25 mouse cellular contexts compared by ENCODE assay signal in the genomic region with DNA sequence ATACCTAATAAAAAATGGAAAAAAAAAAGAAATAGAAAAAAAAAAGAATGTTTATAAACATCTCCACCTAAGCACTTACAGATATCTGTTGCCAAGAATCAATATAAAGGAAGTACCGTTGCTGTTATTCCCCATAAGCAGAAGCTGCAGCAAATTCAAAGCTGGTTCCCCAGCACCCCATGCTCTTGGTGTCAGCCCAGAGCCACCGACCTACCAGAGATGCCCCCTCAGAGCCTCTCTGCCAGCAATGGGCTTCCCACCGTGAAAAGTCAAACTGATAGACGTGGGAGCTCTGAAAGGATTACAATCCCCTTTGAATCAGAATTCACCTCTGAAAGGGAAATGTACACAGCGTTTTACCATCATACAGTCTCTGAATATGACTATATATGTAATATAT.
"Had no signal": no experiment of that assay in that cellular context is flagged by ENCODE, and none has a peak within 500 bp of the region (broad histone marks: within the 10 kb centered on the region; RNA-seq: fewer than 3 reads in every experiment).

No protein-coding gene starts in this region.

- H3K9me3 ChIP-seq: heart, embryonic 10.5 days; heart, embryonic 13.5 days; heart, embryonic 15.5 days; hindbrain, embryonic 13.5 days; hindbrain, embryonic 15.5 days; kidney, embryonic 15.5 days; limb, embryonic 15.5 days; liver, embryonic 12.5 days had no signal

- H3K27me3 ChIP-seq: heart, embryonic 13.5 days; heart, embryonic 15.5 days; hindbrain, embryonic 13.5 days; hindbrain, embryonic 15.5 days; kidney, embryonic 15.5 days; limb, embryonic 15.5 days; liver, embryonic 12.5 days had no signal

- H3K27ac ChIP-seq: heart, embryonic 13.5 days; heart, embryonic 15.5 days; hindbrain, embryonic 15.5 days; hindbrain, postnatal 0 days; kidney, embryonic 15.5 days; kidney, postnatal 0 days; liver, embryonic 12.5 days; liver, embryonic 14.5 days had no signal

- H3K36me3 ChIP-seq: heart, embryonic 10.5 days; heart, embryonic 13.5 days; heart, embryonic 15.5 days; hindbrain, embryonic 13.5 days; hindbrain, embryonic 15.5 days; kidney, embryonic 15.5 days; limb, embryonic 15.5 days; liver, embryonic 12.5 days had no signal

- DNase-seq: gastrocnemius, postnatal 14 days; gastrocnemius, postnatal 36 days; heart, adult 18-20 months; heart, postnatal 14 days; heart, postnatal 36 days; kidney, adult 11 months; kidney, adult 2 months; kidney, adult 9 months; kidney, postnatal 14 days; kidney, postnatal 36 days; layer of hippocampus, adult 9-11 months; layer of hippocampus, postnatal 36 days; left cerebral cortex, postnatal 4 days had no signal

- H3K4me2 ChIP-seq: heart, embryonic 13.5 days; heart, embryonic 15.5 days; hindbrain, embryonic 13.5 days; hindbrain, embryonic 15.5 days; kidney, embryonic 15.5 days; liver, embryonic 12.5 days had no signal

- ATAC-seq: hindbrain, postnatal 0 days; intestine, embryonic 16.5 days; liver, embryonic 12.5 days had no signal

- H3K9ac ChIP-seq: heart, embryonic 15.5 days; hindbrain, embryonic 13.5 days; hindbrain, embryonic 15.5 days; kidney, embryonic 15.5 days; limb, embryonic 15.5 days; liver, embryonic 12.5 days; liver, embryonic 14.5 days had no signal

- H3K4me3 ChIP-seq: heart, embryonic 10.5 days; heart, embryonic 13.5 days; heart, embryonic 15.5 days; hindbrain, embryonic 13.5 days; hindbrain, embryonic 15.5 days; kidney, embryonic 15.5 days; limb, embryonic 15.5 days; liver, embryonic 12.5 days had no signal
